Mouse (Mus musculus) kidney, adult 18-20 months (tissue): Measurements from ENCODE around the gene Tnnc1.
A peak's percentile ranks its signal among the peaks of the same experiment; 100 is the strongest.

Experiments used
- DNase-seq: peaks from one replicate; pipeline ENCODE4 v3.0.0; 2021

The Tnnc1 gene

GRCm38 (mm10) chr14:31186656-31187055 is 21.5 kb upstream of the Tnnc1 start:
- DNase-seq = peak; percentile 77

GRCm38 (mm10) chr14:31188771-31189181 is 19.3 kb upstream of the Tnnc1 start:
- DNase-seq = no peak

DNA sequence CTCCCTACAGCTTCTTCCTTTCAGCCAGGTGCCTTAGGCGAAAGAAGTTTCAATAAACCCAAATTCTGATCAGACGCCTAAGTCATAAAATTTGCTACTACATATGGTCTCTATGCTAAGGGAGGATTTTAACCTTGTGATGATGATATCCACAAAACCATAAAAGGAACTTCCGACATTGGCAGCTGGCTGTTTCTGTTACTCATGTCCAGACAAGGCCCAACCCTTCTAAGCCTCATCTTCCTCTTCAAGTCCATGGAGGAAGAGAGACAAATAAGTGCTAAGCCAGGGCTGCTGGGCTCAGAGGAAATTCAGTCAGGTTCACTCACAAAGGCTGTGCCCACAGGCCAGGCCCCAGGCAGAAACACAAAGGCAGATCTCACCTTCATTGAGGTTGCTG is 18.8 kb upstream of the Tnnc1 start:
- no peak for DNase-seq

DNA sequence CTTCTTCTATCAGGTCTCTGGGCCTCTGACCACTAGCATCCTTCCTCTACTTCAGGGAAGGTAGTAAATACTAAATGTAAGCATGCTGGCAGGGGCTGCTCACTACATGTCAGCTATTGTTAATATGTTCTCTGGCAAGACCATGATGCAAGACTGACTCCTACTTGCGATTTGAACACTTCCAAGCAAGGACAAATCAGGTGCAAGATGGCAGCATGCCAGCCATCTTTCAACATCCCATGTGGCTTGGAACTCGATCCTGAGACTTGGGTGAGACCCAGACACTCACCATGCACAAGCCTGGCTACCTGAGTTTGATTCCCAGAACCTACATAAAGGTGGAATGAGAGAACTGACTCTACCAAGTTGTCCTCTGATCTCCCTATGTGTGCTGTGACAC is 16.2 kb upstream of the Tnnc1 start:
- no peak for DNase-seq

- no peak for DNase-seq
Observed at GRCm38 (mm10) chr14:31193791-31194190, 14.3 kb upstream of the Tnnc1 start.

DNA sequence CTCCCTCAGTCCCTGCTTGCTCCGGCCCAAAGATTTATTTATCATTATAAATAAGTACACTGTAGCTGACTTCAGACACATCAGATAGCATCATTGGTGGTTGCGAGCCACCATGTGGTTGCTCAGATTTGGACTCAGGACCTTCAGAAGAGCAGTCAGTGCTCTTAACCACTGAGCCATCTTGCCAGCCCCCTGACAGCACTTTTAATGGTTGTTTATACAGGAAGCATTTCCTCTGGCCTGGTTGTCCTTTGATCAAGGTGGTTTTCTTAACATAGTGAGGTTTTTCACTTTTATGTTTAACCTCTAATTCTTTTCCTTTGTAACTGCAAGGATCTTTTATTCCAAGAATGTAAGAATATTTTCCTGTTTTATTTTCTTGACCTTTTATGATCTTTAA is 13.7 kb upstream of the Tnnc1 start:
- DNase-seq = no peak

GRCm38 (mm10) chr14:31194891-31195513 is 13.1 kb upstream of the Tnnc1 start:
- peak; percentile 62 for DNase-seq

GRCm38 (mm10) chr14:31195521-31195920 is 12.6 kb upstream of the Tnnc1 start:
- DNase-seq = no peak

- peak; percentile 56 for DNase-seq
Observed at GRCm38 (mm10) chr14:31195968-31196367, 12.1 kb upstream of the Tnnc1 start.

DNA sequence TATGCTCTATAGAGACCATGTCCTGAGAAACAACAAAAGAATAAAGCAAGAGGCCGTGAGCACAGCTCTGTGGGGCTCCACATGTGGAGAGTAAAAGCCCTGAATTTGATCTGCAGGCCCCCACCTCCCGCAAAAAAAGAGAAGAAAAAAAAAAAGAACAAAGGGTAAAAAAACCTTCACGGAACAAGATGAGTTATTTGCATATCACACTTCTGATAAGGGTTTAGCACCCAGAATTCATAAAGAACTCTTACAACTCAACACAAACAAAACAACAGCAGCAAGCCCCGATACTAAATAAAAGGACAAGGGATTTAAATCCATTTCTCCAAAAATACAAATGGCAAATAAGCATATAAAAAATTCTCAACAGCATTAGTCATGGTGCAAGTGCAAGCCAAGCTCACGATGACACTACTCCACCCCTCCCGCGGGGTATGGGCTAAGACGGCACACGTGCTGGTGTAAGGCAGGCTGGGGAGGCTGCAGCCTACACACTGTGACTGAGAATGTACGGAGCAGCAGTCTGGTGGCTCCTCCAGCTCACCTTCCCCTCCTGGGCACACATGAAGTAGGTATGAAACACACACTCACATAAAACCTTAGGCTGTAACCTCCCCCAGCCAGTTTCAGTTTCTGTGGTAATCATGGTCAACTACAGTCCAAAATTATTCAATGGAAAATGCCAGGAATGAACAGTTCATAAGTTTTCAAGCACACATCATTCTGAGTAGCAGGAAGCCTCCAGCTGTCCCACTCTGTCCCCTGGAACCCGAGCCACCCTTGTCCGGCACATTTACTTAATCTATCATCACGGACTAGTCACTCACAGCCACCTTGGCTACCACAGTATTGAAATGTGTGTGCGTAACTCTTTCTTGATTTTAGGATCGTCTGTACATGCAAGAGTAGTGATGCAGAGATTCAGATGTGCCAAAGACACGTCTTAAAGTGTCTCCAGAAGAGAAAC is 10.3 kb upstream of the Tnnc1 start:
- peak; percentile 21 for DNase-seq

DNA sequence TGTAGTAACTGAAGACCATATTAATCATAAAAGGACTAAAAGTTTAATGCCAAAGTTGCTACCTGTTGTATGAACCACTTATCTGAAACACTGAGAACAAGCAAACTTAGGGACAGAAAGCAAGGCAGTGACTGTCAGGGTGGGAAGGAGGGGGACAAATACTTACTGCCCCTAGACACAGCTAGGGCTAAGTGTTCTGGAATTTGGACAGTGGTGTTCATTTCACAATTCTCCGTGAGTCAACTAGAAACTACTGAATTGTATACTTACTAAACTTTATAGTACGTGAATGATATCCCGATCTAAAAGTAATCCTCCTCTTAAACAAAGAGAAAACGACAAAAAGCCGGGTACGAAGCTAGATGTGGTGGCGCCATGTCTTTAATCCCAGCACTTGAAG is 8.5 kb upstream of the Tnnc1 start:
- no peak for DNase-seq

GRCm38 (mm10) chr14:31200038-31200437 is 8.1 kb upstream of the Tnnc1 start:
- no peak for DNase-seq

- no peak for DNase-seq
Observed at GRCm38 (mm10) chr14:31204844-31205243, 3.3 kb upstream of the Tnnc1 start.

GRCm38 (mm10) chr14:31205244-31205561 is 2.9 kb upstream of the Tnnc1 start:
- no peak for DNase-seq

DNA sequence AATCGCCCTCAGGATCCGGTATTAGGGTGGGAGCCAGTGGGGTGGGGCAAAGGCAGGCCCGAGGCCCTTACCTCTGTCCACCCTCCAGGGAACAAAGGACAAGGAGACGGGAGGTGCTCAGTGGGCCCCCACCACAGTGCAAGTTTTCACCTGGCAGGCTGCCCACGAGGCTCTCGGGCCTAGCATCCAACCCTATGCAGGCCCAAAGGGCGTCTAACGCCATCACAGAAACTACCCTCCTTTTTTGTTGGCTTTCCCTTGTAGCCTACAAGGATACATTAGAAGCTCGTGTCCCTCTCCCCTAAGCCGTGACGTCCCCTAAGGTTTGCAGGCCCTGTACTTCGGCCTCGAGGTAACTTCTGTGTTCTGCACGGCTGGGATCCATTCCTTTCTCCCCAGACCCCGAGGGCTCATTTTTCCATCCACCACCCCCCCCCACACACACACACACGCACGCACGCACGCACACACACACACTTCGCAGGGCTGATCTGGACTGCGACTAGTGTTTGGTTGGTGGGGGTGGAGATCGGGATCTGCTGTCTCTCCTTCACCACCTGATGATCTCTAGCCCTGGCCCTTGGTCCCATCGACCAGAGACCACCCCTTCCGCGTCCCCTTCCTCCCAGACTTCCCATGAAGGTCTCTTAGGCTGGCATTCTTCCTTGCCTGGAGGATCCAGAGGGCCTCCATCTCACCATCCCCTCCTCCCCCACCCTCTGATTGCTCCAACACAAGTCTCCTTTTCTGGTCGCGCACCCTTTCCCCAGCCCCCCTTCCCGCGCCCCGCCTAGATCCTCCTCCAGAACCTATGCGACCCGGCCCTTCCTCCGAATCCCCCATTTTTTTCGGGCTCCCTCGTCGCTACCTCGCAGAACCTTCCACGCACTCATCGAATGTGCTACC is 2.3 kb upstream of the Tnnc1 start:
- DNase-seq = peak; percentile 73

DNA sequence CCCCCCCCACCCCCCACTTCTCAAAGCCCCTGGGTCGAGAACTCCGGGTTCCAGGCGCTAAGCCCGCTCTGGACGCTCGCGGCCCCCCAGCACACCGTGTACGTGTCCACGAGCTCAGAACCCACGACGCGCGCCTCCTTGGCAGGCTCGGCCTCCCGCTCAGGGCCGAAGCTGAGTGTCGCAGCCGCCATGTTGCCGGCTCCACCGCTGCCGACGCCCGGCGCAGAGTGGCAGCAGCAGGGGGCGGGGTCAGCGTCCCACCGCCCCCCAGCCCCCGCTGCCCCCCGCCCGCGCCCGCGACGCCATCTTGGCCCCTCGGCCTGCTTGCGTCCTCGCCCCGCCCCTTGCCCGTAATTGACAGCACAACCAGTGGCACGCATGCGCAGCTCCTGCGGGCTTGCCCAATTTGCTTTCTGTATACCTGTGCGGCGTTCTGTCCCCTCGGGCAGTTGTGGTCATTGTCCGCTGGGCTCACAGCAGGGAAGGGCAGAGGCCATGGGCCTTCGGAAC is 1.6 kb upstream of the Tnnc1 start:
- DNase-seq = peak; percentile 96

GRCm38 (mm10) chr14:31207070-31207830 is 862 bp upstream of the Tnnc1 start:
- no peak for DNase-seq

DNA sequence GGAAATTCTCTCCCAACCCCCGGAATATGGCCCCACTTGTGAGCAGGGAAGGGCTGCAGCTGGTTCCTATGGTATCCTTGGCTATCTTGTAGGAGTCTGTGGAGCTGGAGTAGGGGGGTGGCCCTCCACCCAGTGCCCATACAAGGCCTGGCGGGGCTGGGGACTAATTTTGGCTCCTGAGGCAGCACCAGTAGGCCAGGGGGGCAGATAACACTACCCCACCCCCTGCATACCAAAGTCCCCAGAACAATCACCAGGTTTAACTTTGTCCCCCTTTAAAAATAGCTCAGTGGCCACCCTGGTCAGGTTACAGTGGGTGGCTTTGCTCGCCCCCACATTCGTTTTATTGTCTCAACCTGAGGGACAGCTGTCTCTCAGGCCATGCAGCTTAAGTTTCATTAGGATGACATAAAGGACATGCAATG is 1.0 kb downstream of the Tnnc1 start:
- no peak for DNase-seq

GRCm38 (mm10) chr14:31211854-31212253 is 3.7 kb downstream of the Tnnc1 start:
- DNase-seq = no peak

DNA sequence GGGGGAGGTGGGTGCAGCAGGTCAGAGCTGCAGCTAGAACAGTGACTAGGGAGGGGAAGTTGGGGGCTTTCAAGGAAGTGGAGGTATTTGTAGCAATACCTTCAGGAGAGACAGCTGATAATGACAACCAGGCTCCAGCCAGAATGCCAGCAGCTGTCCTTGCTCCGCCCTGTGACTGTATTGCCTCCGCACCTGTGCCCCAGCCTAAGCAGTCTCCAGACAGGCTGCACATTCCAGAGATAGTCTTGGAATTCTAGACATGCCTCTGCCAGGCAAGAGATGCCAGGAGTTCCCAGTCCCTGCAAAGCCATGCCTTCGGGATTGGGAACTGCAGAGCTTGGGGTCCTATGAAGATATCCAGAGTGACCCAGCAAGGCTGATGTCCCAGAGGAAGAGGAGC is 4.4 kb downstream of the Tnnc1 start:
- DNase-seq = no peak

DNA sequence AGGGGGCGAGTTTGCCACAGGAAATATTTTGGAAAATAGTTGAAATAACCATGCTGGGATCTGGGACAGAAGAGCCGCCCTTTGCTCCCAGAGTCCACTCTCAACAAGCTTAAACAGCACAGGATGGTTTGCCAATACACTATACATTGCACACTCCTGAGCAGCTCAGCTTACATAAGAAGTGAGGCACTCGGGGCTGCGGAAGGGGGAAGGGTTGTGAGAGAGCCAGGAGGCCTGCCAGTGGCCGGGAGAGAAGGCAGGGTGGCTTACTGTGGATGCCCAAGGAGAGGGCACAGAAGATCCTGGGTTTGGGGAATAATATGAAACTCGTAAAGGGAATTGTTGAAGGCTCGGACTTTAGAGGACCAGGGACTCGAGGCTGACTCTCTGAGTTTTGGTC is 5.8 kb downstream of the Tnnc1 start:
- DNase-seq = no peak

DNA sequence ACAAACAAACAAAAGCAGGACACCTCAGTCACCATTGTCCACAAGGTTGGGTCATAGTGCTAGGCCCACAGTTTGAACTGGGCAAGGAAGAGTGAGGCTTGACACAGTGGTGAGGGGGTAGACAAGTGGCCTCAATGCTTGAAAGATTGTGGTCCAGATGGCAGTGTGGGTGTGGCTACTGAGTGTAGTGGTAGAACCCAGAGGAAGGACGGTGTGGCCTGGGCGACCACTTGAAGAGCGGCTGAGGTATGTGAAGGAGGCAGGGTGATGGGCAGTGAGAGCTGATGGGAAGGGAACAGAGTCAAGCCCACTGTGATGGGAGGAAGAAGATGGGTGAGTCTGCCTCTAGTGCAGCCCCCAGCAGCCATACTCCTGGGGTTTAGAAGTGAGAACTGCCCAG is 6.6 kb downstream of the Tnnc1 start:
- DNase-seq = no peak
